Mouse (Mus musculus) kidney, postnatal 0 days (tissue): ENCODE results near the gene Nsa2. TPM values are rescaled to one million over a fixed set of nuclear protein-coding genes. Genes with fewer than 3 reads are reported as not detected.
A peak's percentile ranks its signal among the peaks of the same experiment; 100 is the strongest.
"Not testable (repeated sequence)": the region's sequence is repeated elsewhere in the genome, so short reads cannot be mapped to it uniquely, and the experiment has no call there.

Source experiments
- ATAC-seq: fragments of 200-750 bp; cut with Nextera tagmentation; replicated peaks from 2 replicates; pipeline ENCODE4 v1.8.0; 2017; ENCODE audit warnings: low read depth, moderate number of reproducible peaks, moderate TSS enrichment, moderate library complexity; ENCODE audit not compliant: low FRiP score
- DNase-seq: peaks from one replicate; pipeline ENCODE4 v3.0.0-alpha.2; 2016; ENCODE audit warnings: low spot score
- H3K27ac ChIP-seq: fragments of 300-500 bp; sonication (generic); 2 replicates; pipeline ENCODE4 v1.5.1; 2014; ENCODE audit warnings: mild to moderate bottlenecking
- H3K27me3 ChIP-seq: fragments of 300-500 bp; sonication (generic); 2 replicates; pipeline ENCODE4 v1.6.1; 2014; ENCODE audit warnings: low read length, mixed read lengths; ENCODE audit not compliant: insufficient read depth
- H3K36me3 ChIP-seq: fragments of 300-500 bp; sonication (generic); 2 replicates; pipeline ENCODE4 v1.6.1; 2014; ENCODE audit warnings: low read length, mixed read lengths; ENCODE audit not compliant: insufficient read depth
- H3K4me1 ChIP-seq: fragments of 300-500 bp; sonication (generic); replicated peaks from 2 replicates; pipeline ENCODE4 v1.6.1; 2014; ENCODE audit warnings: antibody characterized with exemption, low read length, mixed read lengths; ENCODE audit not compliant: insufficient read depth
- H3K4me2 ChIP-seq: fragments of 300-500 bp; sonication (generic); 2 replicates; pipeline ENCODE4 v1.6.1; 2014; ENCODE audit warnings: mild to moderate bottlenecking, low read length, moderate library complexity, mixed read lengths
- H3K4me3 ChIP-seq: fragments of 300-500 bp; sonication (generic); replicated peaks from 2 replicates; pipeline ENCODE4 v1.5.1; 2014; ENCODE audit warnings: low read depth, low read length
- H3K9ac ChIP-seq: fragments of 300-500 bp; sonication (generic); 2 replicates; pipeline ENCODE4 v1.6.1; 2014; ENCODE audit warnings: low read depth, low read length
- H3K9me3 ChIP-seq: fragments of 300-500 bp; sonication (generic); replicated peaks from 2 replicates; pipeline ENCODE4 v1.6.1; 2016; ENCODE audit warnings: low read length, inconsistent platforms, mixed read lengths
- CTCF ChIP-seq: IDR thresholded peaks from 2 replicates; pipeline ENCODE4 v1.5.1; 2016; ENCODE audit warnings: antibody characterized with exemption, low read depth, mild to moderate bottlenecking, moderate library complexity
- WGBS: fragments of 180-500 bp; shearing (Covaris S2); extraction: QIAGEN DNeasy Blood & Tissue Kit; methylation state at CpG from one replicate; pipeline ENCODE4 v1.1.7; 2014; 5-methylcytosine and 5-hydroxymethylcytosine counted together
- polyA plus RNA-seq: library from polyadenylated mRNA; unstranded; fragments of >200 nt; fragmentation: Nextera tagmentation; extraction: Ambion mirVana; gene quantifications from 2 replicates; pipeline ENCODE4 v1.2.1, GENCODE M21; 2015

The Nsa2 gene
- polyA plus RNA-seq, 1 experiment from 2014 or later, result 71.0 TPM

DNA sequence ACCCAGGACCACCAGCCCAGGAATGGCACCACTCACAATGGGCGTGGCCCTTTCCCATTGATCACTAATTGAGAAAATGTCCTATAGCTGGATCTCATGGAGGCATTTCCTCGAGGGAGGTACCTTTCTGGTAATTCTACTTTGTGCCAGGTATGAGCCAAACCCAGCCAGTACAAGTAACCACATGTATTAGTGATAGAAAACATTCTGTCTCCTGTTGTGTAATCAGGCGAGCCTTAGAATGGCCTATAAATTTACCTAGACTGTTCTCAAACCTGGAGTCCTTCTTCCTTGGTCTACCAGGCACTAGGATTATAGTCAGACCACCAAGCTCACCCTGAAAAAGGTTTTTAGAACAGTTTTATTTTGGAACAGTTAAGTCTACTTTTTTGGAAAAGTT, 16.4 kb downstream of the Nsa2 start:
- ATAC-seq (no peak), DNase-seq (no peak)
- no peaks in the 10 kb centered on the region for H3K9me3 ChIP-seq
- no peaks in the 10 kb centered on the region for H3K4me1 ChIP-seq
- no peak for TF ChIP-seq CTCF
- H3K36me3 ChIP-seq, result no peaks in the 10 kb centered on the region
- no peak overlapping the region for H3K27ac ChIP-seq
- 75% methylated on average over 3 of the region's 3 CpGs for WGBS
- H3K9ac ChIP-seq, result no peak overlapping the region
- no peaks in the 10 kb centered on the region for H3K27me3 ChIP-seq
- no peak overlapping the region for H3K4me2 ChIP-seq
- no peak overlapping the region for H3K4me3 ChIP-seq

DNA sequence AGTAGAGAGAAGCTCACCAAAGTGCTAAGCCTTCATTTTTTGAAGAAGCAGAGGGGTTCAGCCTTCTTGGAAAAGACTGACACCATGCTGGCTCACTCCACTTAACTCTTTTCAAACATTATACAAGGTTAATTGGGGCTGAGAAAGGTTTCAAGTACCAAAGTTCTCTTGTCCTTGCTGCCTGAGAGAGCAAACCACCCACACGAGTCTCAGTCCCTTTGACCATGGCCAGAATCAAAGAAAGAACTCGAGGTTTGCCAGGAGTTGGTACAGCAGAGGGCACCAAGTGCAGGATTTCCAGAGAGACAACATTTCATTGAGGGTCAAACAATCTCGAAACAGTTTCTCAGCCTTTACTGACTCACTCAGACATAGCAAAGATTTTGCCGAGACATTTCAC, 28.7 kb downstream of the Nsa2 start:
- ATAC-seq, result no peak
- no peak overlapping the region for H3K9ac ChIP-seq

DNA sequence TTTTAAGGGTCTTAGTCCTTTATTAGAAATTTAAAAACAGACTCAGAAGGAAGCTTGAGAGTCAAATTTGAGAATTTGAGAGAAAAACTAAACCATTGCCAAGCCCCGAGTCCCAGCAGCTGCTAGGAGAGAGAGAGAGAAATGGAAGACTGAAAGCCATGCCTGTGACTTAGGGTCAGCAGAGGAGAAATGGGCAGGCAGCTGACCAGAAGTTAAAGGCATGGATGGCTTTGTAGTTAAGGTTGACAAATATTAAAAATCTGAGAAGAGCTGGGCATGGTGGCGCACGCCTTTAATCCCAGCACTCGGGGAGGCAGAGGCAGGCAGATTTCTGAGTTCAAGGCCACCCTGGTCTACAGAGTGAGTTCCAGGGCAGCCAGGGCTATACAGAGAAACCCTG, 30.0 kb downstream of the Nsa2 start:
- H3K27ac ChIP-seq, H3K4me2 ChIP-seq, H3K27me3 ChIP-seq, H3K36me3 ChIP-seq, H3K4me1 ChIP-seq, H3K9me3 ChIP-seq, H3K4me3 ChIP-seq, ATAC-seq, DNase-seq, H3K9ac ChIP-seq: not testable (repeated sequence)
- WGBS, result 89% methylated on average over 4 of the region's 4 CpGs

More for the DNA sequence above, 28.7 kb downstream of the Nsa2 start:
- H3K27ac ChIP-seq, result no peak overlapping the region
- WGBS, result 68% methylated on average over 4 of the region's 4 CpGs
- H3K4me3 ChIP-seq, result no peak overlapping the region
- H3K27me3 ChIP-seq, result no peaks in the 10 kb centered on the region
- H3K4me2 ChIP-seq, result no peak overlapping the region
- no peaks in the 10 kb centered on the region for H3K9me3 ChIP-seq
- H3K4me1 ChIP-seq, result no peaks in the 10 kb centered on the region
- DNase-seq, result no peak
- H3K36me3 ChIP-seq, result no peaks in the 10 kb centered on the region
- TF ChIP-seq CTCF, result no peak

DNA sequence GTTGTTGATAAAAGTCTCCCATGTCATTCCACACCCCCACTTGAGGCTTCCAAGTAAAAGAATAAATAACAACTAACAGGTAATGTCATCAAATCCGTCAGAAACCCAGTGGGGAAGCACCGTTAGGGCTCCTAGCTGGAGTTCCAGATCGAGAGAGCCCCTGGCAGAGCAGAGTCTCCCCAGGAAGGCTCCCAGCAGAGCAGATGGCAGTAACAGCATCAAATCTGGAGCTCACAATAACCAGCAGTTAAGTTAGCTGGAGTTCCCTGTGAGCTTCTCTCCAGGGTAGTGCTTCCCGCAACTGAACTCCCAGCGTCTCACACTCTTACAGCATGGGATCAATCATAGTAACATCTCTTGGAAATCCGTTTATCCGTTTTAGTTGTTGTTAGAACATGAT, 32.7 kb downstream of the Nsa2 start:
- Histone ChIP-seq H3K4me2 (no peak overlapping the region), H3K27me3 (no peaks in the 10 kb centered on the region), H3K4me3 (no peak overlapping the region), H3K27ac (no peak overlapping the region), H3K9me3 (no peaks in the 10 kb centered on the region), H3K36me3 (no peaks in the 10 kb centered on the region), H3K9ac (no peak overlapping the region), H3K4me1 (no peaks in the 10 kb centered on the region)
- 83% methylated on average over 7 of the region's 7 CpGs for WGBS
- no peak for TF ChIP-seq CTCF
- DNase-seq (no peak), ATAC-seq (no peak)

DNA sequence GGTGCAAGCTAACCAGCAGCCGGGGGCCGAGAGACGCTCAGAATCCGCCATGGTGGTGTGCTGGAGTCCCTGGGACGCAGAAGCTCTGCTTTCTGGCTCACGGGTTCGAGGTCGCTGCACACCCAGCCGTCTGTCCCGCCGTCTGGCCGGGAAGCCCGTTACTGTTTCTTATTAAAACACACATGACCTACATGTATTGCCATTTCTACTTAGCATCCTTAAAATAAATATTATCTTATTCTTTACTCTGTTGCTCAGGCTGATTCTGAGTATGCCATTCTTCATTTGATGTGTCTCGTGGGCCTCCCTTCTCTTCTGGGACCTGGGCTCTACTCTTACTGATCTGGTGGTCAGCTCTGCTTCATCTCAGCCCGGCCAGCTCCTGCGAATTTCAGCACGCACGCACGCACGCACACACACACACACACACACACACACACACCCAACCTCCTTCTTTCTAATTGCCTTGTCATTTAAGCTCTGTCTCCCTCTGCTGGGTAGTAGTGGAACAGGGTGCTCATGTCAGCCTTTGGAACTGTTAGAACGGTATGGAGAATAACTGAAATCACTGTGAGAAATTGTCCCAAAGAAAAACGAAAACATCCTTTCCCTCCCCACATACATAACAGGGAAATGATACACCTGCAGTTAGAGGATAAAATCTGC, 38.4 kb downstream of the Nsa2 start, which contains the start of gene Gm6169:
TSS of gene Gm6169 (minus strand) at position 51 of the 666 bp plus-strand sequence.
- no peaks in the 10 kb centered on the region for H3K9me3 ChIP-seq
- H3K36me3 ChIP-seq, result no peaks in the 10 kb centered on the region
- no peak within 1 kb of the TSS for H3K4me2 ChIP-seq
- WGBS, result 74% methylated on average over 22 of the region's 22 CpGs
- H3K27ac ChIP-seq, result no peak within 1 kb of the TSS
- H3K4me3 ChIP-seq, result no peak within 1 kb of the TSS
- no peaks in the 10 kb centered on the region for H3K4me1 ChIP-seq
- no peaks in the 10 kb centered on the region for H3K27me3 ChIP-seq
- no peak within 1 kb of the TSS for H3K9ac ChIP-seq
- peak; percentile 93 for TF ChIP-seq CTCF
- ATAC-seq, result no peak
- DNase-seq, result peak; percentile 71

DNA sequence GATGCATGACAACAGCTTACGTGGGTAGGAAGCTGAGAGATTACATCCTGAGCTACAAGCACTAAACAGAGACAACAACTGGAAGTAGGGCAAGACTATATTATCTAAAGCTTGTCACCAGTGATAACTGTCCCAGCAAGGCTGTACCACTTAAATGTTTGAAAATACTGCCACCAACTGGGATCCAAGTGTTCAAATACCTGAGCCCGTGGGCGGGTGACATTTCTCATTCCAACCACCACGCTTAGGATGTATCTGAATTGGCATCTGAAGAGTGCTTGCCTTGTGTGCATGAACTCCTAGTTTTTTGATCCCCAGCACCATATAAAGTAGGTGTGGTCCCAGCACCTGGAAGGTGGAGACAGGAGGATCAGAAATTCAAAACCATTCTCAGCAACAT, 42.0 kb downstream of the Nsa2 start:
- no peaks in the 10 kb centered on the region for H3K4me1 ChIP-seq
- no peak for ATAC-seq
- no peaks in the 10 kb centered on the region for H3K36me3 ChIP-seq
- no peak overlapping the region for H3K4me3 ChIP-seq
- TF ChIP-seq CTCF, result 0 out of 2 replicates have a peak, but pooled peaks have one; percentile 6
- no peaks in the 10 kb centered on the region for H3K9me3 ChIP-seq
- H3K4me2 ChIP-seq, result no peak overlapping the region
- no peak for DNase-seq
- 68% methylated on average over 4 of the region's 4 CpGs for WGBS
- no peak overlapping the region for H3K27ac ChIP-seq
- no peaks in the 10 kb centered on the region for H3K27me3 ChIP-seq
- H3K9ac ChIP-seq, result no peak overlapping the region

DNA sequence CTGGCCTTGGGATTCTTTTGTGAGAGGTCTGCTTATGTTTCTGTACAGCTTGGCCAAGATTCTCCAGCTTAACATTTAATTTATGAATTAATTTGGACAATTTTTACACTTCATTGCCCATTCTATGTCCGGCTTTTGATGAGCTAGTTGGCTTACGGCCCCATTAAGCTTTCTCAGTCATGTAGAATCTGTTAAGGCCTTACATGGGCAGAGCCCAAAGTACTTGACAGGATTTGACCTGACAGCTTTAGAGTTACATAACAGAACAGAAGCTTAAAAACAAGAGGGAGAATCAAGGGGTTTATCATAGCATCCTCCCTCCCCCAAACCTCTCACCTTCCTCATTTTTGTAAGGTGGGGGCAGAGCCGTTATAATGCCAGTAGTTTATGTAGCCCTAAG, 49.6 kb downstream of the Nsa2 start:
- H3K9me3 ChIP-seq, result no peaks in the 10 kb centered on the region
- no peak for TF ChIP-seq CTCF
- 54% methylated on average over 3 of the region's 3 CpGs for WGBS
- no peak overlapping the region for H3K4me2 ChIP-seq
- ATAC-seq (no peak), DNase-seq (no peak)
- no peak overlapping the region for H3K4me3 ChIP-seq
- no peak overlapping the region for H3K27ac ChIP-seq
- no peaks in the 10 kb centered on the region for H3K4me1 ChIP-seq
- H3K27me3 ChIP-seq, result no peaks in the 10 kb centered on the region
- H3K9ac ChIP-seq, result no peak overlapping the region
- no peaks in the 10 kb centered on the region for H3K36me3 ChIP-seq
